Mouse (Mus musculus) thymus, postnatal 0 days (tissue): ENCODE results near the gene Sparc. TPM values are rescaled to one million over a fixed set of nuclear protein-coding genes. Genes with fewer than 3 reads are reported as not detected.

Experiments used
- DNase-seq: peaks from one replicate; pipeline ENCODE4 v3.0.0-alpha.2; 2015; ENCODE audit warnings: low spot score
- polyA plus RNA-seq: library from polyadenylated mRNA; unstranded; fragments of >200 nt; fragmentation: Nextera tagmentation; extraction: Ambion mirVana; gene quantifications from 2 replicates; pipeline ENCODE4 v1.2.1, GENCODE M21; 2015

The Sparc gene
- polyA plus RNA-seq, 1 experiment from 2014 or later: 297 TPM

DNA sequence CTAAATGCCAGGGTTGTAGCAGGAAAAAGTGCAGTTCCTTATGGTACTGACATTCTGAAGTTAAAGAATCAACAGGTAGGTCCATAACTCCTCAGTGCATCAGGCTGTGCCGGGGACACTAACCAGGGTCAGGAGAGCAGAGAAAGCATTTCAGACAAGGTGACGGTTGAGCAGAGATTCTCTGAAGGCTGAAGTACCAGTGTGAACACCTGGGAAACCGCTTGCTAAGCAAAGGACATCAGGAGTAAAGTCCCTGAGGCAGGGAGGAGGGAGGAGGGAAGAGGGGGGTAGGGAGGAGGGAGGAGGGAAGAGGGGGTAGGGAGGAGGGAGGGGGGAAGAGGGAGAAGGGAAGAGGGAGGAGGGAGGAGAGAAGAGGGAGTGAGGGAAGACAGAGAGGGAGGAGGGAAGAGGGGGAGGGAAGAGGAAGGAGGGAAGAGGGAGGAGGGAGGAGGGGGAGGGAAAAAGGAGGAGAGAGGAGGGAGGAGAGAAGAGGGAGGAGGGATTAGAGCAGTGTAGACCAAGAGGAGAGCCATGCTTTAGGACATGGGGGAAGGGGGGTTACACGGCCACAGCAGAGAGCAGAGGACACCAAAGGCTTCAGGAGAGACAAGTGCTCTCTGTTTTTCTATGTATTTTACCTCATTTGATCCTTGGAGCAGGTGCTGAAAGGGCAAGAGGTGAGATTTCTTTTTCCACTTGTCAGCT is 54.4 kb downstream of the Sparc start:
- no peak for DNase-seq

DNA sequence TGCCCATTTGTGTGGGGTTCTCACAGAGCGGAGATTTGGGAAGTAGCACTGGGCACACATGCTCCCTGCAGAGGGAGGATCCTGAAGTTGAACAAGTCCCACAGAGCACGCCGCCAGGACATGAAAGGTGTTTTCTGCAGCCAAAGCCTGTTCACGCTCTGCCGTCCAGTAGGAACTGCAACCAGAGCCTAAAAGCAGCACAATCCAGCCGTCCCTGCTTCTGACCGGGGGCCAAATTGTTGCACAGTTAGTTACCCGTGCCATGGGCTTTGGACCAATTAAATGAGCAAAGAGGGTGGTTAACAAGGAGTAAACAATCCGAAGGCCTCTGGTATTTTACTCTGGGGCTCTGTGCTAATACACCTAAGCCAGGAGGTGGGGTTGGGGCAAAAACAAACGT is 55.2 kb downstream of the Sparc start:
- DNase-seq: no peak

DNA sequence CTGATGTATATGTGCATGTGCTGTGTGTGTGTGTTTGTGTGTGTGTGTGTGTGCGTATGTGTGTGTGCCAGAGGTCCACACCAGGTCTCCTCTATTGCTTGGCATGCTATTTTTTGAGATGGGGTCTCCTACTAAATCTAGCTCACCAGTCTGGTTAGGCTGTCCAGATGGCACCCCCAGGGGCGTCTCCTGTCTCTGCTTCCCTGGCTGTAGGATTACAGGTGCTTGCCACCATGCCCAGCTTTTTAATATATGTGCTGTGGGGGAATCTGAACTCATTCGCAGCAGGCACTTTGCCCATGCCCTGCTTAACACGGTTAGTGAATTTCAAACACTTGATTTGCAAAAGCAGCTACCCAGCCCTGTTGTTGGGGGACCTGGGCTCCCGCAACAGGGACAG is 57.1 kb downstream of the Sparc start:
- DNase-seq: no peak

DNA sequence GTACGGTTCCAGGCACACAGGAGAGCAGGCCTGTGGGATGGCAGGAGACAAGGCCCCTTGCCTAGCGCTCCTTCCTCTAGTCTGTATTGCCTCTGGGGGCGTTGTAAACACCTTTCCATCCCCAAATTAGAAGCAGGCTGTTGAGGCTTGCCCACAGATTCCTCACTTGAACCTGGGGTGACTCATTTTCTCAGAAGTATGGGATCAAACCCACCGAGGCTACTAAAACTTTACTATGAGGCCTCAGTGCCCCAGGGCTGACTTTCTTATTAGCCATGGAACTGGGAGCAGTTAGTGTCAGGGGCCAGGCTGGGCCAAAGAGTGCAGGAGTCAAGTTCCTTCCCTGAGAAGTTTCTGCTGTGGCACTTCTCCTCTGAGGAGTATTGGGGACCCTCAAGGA is 57.7 kb downstream of the Sparc start:
- no peak for DNase-seq

DNA sequence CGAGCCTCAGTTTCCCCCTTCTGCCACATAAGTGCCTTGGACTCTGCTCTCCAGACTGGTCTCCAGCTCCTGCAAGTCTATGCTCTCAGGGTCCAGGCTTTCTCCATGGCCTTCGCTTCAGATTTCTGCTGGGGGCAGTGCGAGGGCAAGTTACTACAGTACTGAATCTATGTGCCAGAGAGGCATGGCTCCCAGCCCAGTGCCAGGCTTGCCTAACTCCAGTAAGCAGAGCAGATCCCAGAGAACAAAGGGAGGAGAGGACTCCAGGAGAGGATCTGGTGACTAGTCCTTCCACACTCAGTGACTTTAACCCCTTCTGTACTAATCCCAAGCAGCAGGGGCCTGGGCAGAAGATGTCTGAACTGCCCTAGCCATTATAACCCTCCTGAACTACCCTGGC is 58.3 kb downstream of the Sparc start:
- no peak for DNase-seq

DNA sequence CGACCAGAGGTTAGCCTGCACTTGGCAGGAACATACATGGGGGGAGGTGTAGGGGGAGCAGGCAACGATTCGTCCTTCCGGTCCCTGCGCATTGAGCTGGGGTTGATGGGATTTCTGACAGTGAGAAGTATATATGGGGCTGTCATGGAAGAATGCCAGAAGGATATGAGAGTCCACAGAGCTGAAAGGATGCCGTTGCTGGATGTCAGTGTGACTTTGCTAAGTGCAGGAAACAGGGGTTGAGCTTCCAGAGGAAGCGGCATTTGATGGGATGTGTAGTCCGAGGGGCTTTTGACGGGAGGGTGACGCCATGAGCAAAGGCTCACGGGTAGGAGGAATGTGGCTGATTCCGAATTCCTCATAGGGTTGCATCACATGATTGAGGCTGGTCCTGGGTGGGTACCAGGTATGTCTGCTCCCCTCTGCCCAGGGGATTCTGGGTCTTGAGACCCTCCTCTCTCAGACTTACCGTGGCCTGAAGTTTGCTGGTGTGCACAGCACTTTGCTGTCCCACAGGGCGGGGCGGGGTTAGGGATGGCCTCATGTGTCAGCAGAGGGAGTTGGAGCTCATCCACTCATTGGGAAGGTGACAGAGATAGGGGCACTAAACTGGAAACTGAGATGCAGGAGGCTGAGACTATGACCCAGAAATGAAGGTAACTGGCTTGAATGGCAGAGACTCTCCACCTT is 64.7 kb downstream of the Sparc start:
- DNase-seq: no peak

DNA sequence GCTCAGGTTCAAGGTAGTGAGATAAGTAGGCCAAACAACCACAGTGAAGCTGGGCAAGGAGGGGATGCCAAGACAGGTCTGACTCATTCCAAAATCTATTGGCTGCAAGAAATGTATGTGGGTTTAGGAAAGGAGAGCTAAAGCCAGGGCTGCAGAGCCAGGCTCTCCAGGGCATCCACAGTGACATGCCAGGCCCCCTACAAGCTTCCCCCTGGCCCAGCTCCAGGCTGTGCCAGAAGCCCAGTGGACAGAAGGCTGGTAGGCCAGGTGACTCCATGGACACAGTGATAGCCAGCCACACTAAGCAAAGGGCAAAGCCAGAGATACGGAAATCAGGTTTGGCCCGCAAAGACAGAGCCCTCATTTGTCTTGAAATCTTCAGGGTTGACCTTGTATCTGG is 66.1 kb downstream of the Sparc start:
- DNase-seq: no peak

Other genes starting within 250 kb of the Sparc start
- 0.24 and 0.53 TPM in 2 replicates for gene Slc36a2, start 238.1 kb downstream of the Sparc start, polyA plus RNA-seq
- 4.2 TPM in 2 replicates for gene Slc36a1, start 218.8 kb downstream of the Sparc start, polyA plus RNA-seq
- 0.51 and 0.55 TPM in 2 replicates for gene Fat2, start 86.6 kb downstream of the Sparc start, polyA plus RNA-seq
- gene Atox1, start 38.1 kb upstream of the Sparc start, polyA plus RNA-seq: 449 and 452 TPM in 2 replicates
- 149 and 159 TPM in 2 replicates for gene G3bp1, start 46.5 kb upstream of the Sparc start, polyA plus RNA-seq
- not detected in 2 replicates for gene Glra1, start 185.0 kb upstream of the Sparc start, polyA plus RNA-seq